Mouse (Mus musculus): ENCODE results near the gene Lrrc56.

- TF ChIP-seq CTCF (IDR thresholded peaks at IDR 0.05; ENCODE audit: control insufficient read depth, insufficient read depth, insufficient read length) (no peak), USF1 (IDR thresholded peaks at IDR 0.05; ENCODE audit: low read depth) (no peak), MAX (IDR thresholded peaks at IDR 0.05) (no peak), MYOG (IDR thresholded peaks at IDR 0.05; ENCODE audit: control insufficient read depth, extremely low read depth, insufficient read length) (no peak), FOSL1 (IDR thresholded peaks at IDR 0.05; ENCODE audit: insufficient read depth, low read length, poor library complexity, severe bottlenecking) (no peak), CEBPB (IDR thresholded peaks at IDR 0.05; ENCODE audit: low read depth) (no peak)
These were observed 2.9 kb upstream of the Lrrc56 start for GRCm38 (mm10) chr7:141191036-141191435.
